Mouse (Mus musculus): ENCODE measurements around the gene Lipa. TPM values are rescaled to one million over a fixed set of nuclear protein-coding genes. Genes with fewer than 3 reads are reported as not detected.

Gene Lipa
- total and polyA plus RNA-seq, 3 experiments: 19.3 to 63.4 (median 38.1) TPM

GRCm38 (mm10) chr19:34556621-34557020 is 29.3 kb upstream of the Lipa start:
- no peak for DNase-seq (ENCODE audit: extremely low read depth)
- Histone ChIP-seq H3K79me2 (replicated peaks; ENCODE audit: control insufficient read depth, extremely low read depth, insufficient read depth, poor library complexity, severe bottlenecking) (no peaks in the 10 kb centered on the region), H3K9ac (ENCODE audit: insufficient read depth, low read depth) (no peak overlapping the region), H3K27ac (ENCODE audit: insufficient read depth, low read depth) (no peak overlapping the region), H3K36me3 (replicated peaks in 1 of 2; ENCODE audit: control insufficient read depth in 1 of 2, insufficient read depth in 1 of 2, low read length in 1 of 2) (peaks cover 0 to 9% of the 10 kb centered on the region in 2 experiments), H3K4me1 (ENCODE audit: control insufficient read depth in 1 of 2, insufficient read depth in 2 of 2) (peaks cover 0 to 17% of the 10 kb centered on the region in 2 experiments; a peak in 2 of 4 replicates), H3K9me3 (replicated peaks; ENCODE audit: low read length) (peaks cover 5% of the 10 kb centered on the region), H3K4me3 (replicated peaks in 1 of 3; ENCODE audit: low read depth in 2 of 3, low read length in 2 of 3, poor library complexity in 1 of 3) (no peak overlapping the region), H3K27me3 (replicated peaks) (no peaks in the 10 kb centered on the region), H3K4me2 (ENCODE audit: insufficient read depth, low read depth, poor library complexity, severe bottlenecking) (no peak overlapping the region)
- in situ Hi-C loops (cut with MboI; ENCODE audit: low pct_ligation_motif_present, low pct_unique_long_range_greater_than_20kb, low sequenced_read_pairs) (no loop called here), dilution Hi-C loops (cut with MboI; ENCODE audit: extremely low pct_ligation_motif_present, extremely low pct_unique_long_range_greater_than_20kb, low sequenced_read_pairs) (no loop called here)
- no peak for TF ChIP-seq CTCF (conservative IDR thresholded peaks at IDR 0.05 in 1 of 2, IDR thresholded peaks at IDR 0.05 in 1 of 2; ENCODE audit: low read depth in 2 of 2, low read length in 2 of 2)

DNA sequence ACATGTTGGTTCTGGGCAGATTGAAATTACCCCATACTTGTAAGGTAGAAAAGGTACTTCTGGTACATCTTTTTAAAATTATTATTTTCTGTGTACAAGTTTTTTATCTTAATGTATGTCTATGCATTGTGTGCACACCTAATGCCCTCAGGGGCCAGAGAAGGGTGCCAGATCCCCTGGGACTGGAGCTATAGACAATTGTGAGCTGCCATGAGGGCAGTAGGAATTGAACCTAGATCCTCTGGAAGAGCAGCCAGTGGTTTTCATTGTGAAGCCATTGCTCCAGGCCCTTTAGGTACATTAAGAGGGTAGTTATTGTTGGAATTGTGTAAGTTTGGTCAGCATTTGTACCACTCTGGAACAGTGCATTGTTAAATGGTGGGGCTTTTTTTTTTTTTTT is 26.8 kb upstream of the Lipa start:
- no peak for DNase-seq (ENCODE audit: extremely low read depth)
- dilution Hi-C loops (cut with MboI; ENCODE audit: extremely low pct_ligation_motif_present, extremely low pct_unique_long_range_greater_than_20kb, low sequenced_read_pairs) (no loop called here), in situ Hi-C loops (cut with MboI; ENCODE audit: low pct_ligation_motif_present, low pct_unique_long_range_greater_than_20kb, low sequenced_read_pairs) (no loop called here)
- no peak for TF ChIP-seq ZMIZ1 (IDR thresholded peaks at IDR 0.05; ENCODE audit: low read depth, low read length)
- no peak for TF ChIP-seq ELF1 (IDR thresholded peaks at IDR 0.05; ENCODE audit: low read depth, low read length)
- TF ChIP-seq JUN (IDR thresholded peaks at IDR 0.05; ENCODE audit: insufficient read depth, low read depth, low read length): no peak
- TF ChIP-seq HCFC1 (IDR thresholded peaks at IDR 0.05; ENCODE audit: low read depth, low read length): no peak
- no peak for TF ChIP-seq CHD2 (IDR thresholded peaks at IDR 0.05; ENCODE audit: low read length)
- TF ChIP-seq KAT2A (IDR thresholded peaks at IDR 0.05; ENCODE audit: insufficient replicate concordance, low read length): no peak
- TF ChIP-seq MAX (IDR thresholded peaks at IDR 0.05; ENCODE audit: low read length): no peak
- no peak for TF ChIP-seq ZC3H11A (IDR thresholded peaks at IDR 0.05; ENCODE audit: low read depth, low read length)
- no peak for TF ChIP-seq ZKSCAN1 (IDR thresholded peaks at IDR 0.05; ENCODE audit: borderline replicate concordance, low read depth, low read length)
- no peak for TF ChIP-seq UBTF (IDR thresholded peaks at IDR 0.05; ENCODE audit: low read depth, low read length)
- TF ChIP-seq TCF12 (IDR thresholded peaks at IDR 0.05; ENCODE audit: low read depth, low read length): no peak
- Histone ChIP-seq H3K79me2 (replicated peaks; ENCODE audit: control insufficient read depth, extremely low read depth, insufficient read depth, poor library complexity, severe bottlenecking) (no peaks in the 10 kb centered on the region; the same call in 1 of the 2 replicates), H3K4me2 (ENCODE audit: insufficient read depth, low read depth, poor library complexity, severe bottlenecking) (no peak overlapping the region), H3K4me3 (replicated peaks in 1 of 3; ENCODE audit: low read depth in 2 of 3, low read length in 2 of 3, poor library complexity in 1 of 3) (no peak overlapping the region), H3K27me3 (replicated peaks) (no peaks in the 10 kb centered on the region), H3K4me1 (ENCODE audit: control insufficient read depth in 1 of 2, insufficient read depth in 2 of 2) (peaks cover 0 to 26% of the 10 kb centered on the region in 2 experiments; a peak in 2 of 4 replicates), H3K36me3 (replicated peaks in 1 of 2; ENCODE audit: control insufficient read depth in 1 of 2, insufficient read depth in 1 of 2, low read length in 1 of 2) (peaks cover 0 to 9% of the 10 kb centered on the region in 2 experiments), H3K9me3 (replicated peaks; ENCODE audit: low read length) (peaks cover 5% of the 10 kb centered on the region), H3K27ac (ENCODE audit: insufficient read depth, low read depth) (no peak overlapping the region), H3K9ac (ENCODE audit: insufficient read depth, low read depth) (no peak overlapping the region)

DNA sequence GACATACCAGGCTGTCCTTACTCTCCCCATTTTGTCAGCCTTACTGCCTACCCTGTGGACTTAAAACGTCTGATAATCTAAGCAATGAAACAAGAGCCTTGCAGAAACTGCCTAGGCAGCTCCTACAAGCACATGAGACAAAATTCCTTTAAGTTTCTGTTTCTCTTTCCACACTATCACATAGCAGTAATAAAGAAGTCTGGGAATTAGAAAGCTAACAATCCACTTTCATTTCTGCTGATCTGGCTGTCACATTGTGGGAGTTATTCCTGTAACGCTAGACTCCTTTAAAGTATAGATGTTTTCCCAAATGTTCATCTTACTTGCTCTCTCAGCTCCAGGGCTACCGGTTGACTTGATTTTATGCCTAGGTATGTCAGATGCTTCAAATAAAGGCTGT is 26.2 kb upstream of the Lipa start:
- Histone ChIP-seq H3K27ac (ENCODE audit: insufficient read depth, low read depth) (no peak overlapping the region), H3K9ac (ENCODE audit: insufficient read depth, low read depth) (no peak overlapping the region), H3K9me3 (replicated peaks; ENCODE audit: low read length) (peaks cover 5% of the 10 kb centered on the region), H3K4me2 (ENCODE audit: insufficient read depth, low read depth, poor library complexity, severe bottlenecking) (no peak overlapping the region), H3K36me3 (replicated peaks in 1 of 2; ENCODE audit: control insufficient read depth in 1 of 2, insufficient read depth in 1 of 2, low read length in 1 of 2) (peaks cover 0 to 7% of the 10 kb centered on the region in 2 experiments), H3K79me2 (replicated peaks; ENCODE audit: control insufficient read depth, extremely low read depth, insufficient read depth, poor library complexity, severe bottlenecking) (no peaks in the 10 kb centered on the region; the same call in 1 of the 2 replicates), H3K4me1 (ENCODE audit: control insufficient read depth in 1 of 2, insufficient read depth in 2 of 2) (peaks cover 0 to 26% of the 10 kb centered on the region in 2 experiments; a peak in 2 of 4 replicates), H3K4me3 (replicated peaks in 1 of 3; ENCODE audit: low read depth in 2 of 3, low read length in 2 of 3, poor library complexity in 1 of 3) (no peak overlapping the region), H3K27me3 (replicated peaks) (no peaks in the 10 kb centered on the region)
- TF ChIP-seq CTCF (conservative IDR thresholded peaks at IDR 0.05 in 1 of 2, IDR thresholded peaks at IDR 0.05 in 1 of 2; ENCODE audit: low read depth in 2 of 2, low read length in 2 of 2) (no peak), MEF2A (IDR thresholded peaks at IDR 0.05; ENCODE audit: borderline replicate concordance, low read depth, low read length) (no peak), JUN (IDR thresholded peaks at IDR 0.05; ENCODE audit: insufficient read depth, low read depth, low read length) (no peak), IRF4 (IDR thresholded peaks at IDR 0.05; ENCODE audit: low read depth, low read length) (no peak), PAX5 (IDR thresholded peaks at IDR 0.05; ENCODE audit: low read length) (no peak), E2F4 (IDR thresholded peaks at IDR 0.05; ENCODE audit: insufficient replicate concordance, low read depth, low read length) (no peak)
- no peak for DNase-seq (ENCODE audit: extremely low read depth)
- dilution Hi-C loops (cut with MboI; ENCODE audit: extremely low pct_ligation_motif_present, extremely low pct_unique_long_range_greater_than_20kb, low sequenced_read_pairs): no loop called here
- in situ Hi-C loops (cut with MboI; ENCODE audit: low pct_ligation_motif_present, low pct_unique_long_range_greater_than_20kb, low sequenced_read_pairs): no loop called here
